Mouse (Mus musculus): Measurements from ENCODE around the gene Uqcr11.

Uqcr11 gene

DNA sequence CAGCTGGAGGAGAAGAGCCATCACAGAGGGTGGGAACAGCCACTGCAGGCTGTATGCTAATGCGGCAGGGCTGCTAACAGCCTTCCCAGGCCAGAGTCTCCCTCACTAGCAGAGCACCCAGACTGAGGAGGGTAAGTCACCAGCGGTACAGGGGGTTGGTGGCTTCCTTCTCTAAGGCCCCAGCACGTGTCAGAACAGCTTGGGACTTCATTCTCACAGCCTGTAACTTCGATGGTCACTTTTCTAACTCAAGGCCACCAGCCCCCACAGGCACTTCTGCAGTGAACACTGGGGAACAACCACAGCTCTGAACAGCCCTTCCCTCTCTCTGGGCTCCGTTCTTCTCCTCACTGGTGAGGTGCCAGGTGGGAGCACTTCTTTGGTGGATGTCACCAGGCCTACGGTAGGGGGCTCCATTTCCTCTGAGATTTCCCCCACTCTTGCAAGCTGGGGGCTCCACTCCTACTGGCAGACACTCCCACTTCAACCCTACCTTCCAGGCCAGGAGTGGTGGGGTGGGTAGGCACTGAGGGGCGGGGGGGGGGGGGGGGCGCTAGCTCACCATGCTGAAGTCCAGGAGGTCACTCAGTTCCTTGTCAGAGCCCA lies 23.8 kb upstream of the Uqcr11 start:
- DNase-seq, result no peak

DNA sequence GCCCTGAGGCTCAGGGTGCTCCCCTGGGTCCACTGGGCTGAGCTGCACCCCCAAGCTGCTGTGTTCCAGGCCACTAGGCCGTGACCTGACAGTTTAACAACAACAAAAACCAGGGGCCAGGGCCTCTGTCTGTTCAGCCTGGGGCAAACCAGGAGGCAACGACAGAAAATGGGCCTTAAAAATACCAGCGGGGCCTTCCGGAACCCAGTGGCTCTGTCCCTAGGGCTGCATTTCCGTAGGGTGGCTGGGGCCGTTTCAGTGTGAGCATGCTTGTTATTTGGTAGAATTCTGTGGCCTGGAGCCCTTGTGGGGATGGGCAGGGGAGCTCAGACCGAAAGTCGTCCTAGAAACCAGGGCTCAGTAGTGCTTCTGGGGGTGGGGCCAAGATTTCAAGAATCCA lies 23.2 kb upstream of the Uqcr11 start:
- DNase-seq, result no peak

DNA sequence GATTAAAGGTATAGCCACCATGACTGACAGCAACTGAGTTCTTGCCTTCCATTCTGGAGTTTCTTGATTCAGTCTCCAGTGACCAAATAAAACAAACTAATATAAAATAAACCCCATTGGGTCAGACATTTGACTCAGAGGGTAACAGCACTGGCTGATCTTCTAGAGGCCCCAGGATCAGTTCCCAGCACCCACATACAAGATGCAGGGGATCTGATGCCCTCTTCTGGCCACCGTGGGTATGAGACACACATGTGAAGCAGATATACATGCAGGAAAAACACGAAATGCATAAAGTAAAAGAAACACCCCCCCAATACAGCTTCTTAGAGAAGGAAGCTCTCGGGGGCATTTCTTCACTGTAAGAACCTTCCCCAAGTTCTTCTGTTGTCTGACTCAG lies 18.4 kb upstream of the Uqcr11 start:
- DNase-seq, result no peak

DNA sequence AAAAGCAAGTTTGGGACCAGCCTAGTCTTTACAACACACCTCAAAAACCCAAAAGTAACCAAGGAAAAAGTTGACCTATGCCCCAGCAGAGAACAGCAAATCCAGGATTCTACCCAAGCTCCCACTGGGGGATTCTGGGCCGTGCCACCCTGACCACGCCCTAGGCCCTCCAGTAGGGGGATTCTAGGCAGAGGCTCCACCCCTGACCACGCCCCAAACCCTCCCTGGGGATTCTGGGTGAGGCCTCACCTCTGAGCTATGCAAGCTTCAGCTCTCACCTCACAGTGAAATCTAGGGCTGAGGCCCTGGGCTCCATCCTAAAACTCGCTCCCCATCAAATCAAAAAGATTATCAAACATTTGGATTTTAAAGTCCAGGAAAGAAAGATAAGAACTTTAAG lies 16.9 kb upstream of the Uqcr11 start:
- no peak for DNase-seq

DNA sequence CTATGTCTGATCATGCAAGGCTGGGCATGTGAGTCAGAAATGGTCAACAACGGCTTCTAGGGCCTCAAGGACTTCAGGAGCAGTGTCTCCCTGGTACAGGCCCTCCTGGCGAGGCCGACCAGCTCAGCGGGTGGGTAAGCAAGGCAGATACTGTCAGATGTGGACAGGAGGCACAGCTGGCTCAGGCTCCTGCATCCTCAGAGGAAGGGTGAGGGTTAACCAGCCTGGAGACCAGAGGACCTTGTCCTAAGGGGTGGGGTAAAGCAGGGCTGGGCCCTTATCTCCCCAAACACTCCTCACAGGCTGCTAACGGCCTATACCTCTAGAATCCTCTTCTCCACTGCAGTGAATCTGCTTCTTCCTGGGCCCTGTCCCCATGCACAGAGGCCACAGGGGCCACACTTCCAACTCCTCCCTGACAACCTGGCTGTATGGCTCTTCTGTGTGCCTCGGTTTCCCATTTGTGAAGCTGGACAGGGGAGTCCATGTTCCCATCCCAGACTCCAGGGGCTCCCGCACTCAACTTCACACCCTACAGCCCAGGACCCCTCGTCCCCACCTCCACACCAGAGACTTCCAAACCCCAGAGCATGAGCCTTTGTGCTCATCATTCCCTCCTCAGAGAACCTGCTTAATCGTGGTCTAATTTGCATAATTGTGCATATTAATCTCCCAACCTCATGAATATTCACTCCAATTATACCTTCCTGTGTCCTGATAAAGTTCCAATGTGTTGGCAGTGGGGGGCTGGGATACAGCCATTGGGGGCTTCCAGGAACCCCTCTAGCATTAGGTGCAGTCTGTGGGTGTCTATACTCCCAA lies 15.2 kb upstream of the Uqcr11 start:
- DNase-seq, result no peak

DNA sequence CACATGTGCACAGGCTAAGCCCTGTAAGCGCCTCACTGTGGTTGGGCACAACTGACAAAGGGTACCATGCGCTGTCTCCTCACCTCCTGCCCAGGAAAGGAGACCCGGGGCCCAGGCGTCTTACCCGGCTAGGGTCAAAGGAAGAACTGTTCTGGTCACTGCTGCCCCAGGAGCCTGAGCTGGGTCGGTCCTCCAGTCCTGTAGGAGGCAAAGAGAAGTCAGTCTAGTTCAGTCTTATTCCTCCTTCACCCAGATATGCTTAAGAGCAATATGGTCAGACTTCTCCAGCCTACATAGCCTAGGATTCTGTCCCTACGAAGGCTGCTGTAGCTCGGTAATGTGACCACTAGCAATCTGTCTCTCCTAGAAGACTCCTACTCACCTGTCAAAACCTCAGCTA lies 14.6 kb upstream of the Uqcr11 start:
- no peak for DNase-seq

DNA sequence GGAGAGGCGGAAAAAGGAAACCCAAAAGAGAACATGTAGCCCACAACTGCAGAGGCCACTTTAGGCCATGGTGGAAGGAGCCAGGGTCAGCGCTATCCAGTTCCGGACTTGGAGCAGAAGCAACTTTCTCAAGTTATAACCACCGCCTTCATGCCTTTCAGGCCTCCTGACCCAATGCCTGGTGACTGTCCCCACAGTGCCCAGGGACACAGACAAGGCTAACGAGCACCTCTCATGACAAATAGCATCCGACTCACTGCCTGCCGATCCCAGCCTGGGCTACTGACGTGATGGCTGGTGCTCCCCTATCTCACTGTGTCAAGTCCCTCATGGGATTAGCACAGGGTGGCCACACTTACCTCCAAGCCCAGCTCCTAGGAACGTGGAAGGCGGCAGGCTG lies 14.1 kb upstream of the Uqcr11 start:
- DNase-seq, result no peak

DNA sequence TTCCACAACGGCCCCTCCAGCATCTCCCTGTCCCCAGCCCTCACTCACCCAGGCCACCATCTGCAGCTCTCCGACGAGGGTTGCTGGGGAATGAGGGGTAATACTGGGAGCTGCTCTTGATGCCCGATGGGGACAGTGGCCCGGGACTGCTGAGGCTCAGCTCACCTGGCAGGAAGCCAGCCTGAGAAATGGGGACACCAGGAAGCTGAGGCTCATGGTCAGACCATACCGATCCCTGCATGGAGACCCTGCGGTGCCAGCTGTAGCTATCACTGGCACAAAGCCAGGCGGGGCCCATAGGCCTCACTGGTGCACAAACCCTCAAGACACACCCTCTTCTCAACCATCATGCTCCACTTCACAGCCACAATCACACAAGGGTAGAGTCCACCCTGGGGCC lies 12.8 kb upstream of the Uqcr11 start:
- DNase-seq, result peak; percentile 47 to 50

DNA sequence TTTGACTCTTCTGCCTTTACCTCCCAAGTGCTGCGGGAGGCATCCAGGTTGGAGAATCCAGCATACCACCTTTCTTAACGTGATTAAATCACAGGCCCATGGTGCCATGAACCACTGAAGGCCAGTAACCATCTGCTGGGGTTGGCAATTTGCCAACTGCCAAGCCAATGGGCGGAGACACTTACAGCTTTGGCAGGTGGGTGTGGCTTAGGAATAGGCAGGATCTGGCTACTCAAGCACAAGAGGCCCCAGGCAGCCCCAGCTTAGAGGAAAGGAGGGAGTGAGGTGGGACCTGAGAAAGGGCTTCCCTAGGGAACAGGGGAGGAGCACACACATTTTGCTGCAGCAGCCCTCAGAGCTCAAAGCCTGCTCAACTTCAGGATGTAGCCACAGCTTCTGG lies 11.7 kb upstream of the Uqcr11 start:
- DNase-seq, result peak; percentile 83 to 87

DNA sequence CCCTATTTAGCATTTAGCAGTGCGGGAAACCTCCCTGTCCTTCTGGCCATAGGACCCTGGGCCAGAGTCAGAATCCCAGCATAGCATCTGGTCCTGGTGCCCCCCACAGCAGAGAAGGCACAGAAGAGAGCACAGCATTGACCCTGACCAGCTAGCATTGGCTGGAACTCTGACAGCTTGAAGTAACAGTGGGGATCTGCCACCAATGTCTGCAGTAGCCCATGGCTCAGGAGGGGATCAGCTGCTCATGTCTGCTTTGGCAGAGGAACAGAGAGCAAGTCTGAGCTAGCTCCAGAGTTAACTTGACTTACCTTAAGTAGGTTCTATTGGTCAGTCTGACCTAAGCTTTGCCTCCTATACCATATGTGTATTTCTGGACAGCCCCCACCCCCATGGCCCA lies 11.2 kb upstream of the Uqcr11 start:
- no peak for DNase-seq

DNA sequence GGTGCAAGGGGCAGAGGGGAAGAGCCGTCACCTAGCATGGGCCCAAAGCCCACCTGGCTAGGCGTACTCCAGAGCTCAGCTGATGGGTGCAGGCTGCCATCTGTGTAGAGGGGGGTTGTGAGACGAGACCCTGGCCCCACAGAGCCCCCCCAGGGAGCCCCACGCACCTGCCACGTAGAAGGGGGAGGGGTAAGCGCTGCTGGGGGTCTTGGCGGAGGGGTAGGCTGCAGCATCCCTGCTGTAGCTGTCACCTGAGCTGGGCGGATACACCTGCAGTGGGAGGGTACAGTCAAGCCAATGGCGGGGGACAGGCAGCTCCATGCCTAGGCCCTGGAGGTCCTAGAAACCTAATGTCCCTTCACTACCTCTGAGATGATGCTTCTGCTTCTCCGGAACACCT lies 10.7 kb upstream of the Uqcr11 start:
- no peak for DNase-seq

DNA sequence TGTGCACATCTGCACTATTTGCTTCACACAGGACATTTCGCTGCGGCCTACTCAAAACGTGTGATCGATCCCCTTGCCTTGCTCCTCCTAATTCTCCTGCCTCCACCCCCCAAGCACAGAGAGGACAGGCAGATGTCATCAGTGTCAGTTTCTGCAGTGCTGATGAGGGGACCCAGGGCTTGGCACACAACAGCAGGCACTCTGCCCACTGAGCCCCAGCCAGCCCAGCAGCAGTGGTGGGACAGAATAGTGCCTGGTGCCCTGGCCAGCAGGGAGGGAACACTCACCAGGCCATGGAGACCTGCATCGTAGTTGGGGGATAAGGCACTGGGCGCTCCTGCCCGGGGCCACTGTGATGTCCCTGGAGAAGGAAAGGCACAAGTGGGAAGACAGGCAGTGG lies 8.9 kb upstream of the Uqcr11 start:
- DNase-seq, result no peak

DNA sequence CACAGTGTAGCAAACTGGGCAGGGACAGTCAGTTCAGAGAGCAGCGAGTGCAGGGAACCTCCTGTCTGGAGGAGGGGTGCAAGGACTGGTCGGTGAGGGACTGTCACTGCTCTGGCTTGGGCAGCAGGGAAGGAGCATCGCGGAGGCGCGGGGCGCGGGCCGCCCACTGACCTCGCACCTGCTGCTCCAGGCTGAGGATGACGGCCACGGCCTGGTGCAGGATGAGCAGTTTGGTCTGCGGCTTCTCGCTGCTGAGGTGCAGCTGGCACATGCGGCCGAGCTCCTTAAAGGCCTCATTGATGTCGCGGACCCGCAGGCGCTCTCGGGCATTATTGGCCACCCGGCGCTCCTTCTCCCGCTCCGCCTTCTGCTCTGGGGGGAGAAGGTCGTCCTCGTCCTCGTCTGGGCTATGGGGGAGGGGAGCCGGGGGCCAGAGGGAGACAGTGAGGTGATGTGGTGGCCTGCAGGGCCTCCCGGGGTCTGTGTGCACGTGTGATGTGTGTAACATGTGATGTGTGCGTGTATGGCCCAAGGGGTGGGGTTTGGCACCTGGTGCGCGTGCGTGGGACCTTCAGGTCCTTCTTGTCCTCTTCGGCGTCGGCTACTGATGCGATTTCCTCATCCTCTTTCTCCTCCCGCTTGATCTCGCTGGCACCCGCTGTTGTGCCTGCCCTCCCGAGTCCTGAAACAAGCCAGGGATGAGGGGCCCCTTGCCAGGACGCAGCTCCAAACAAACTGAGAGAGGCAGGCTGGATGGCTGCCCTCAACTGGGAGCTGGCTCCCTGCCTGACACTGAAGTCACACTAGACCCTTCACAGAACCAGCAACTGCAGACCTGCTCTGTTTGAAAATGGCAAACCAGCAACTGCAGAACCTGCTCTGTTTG lies 6.3 kb upstream of the Uqcr11 start:
- peak; percentile 87 to 91 for DNase-seq

DNA sequence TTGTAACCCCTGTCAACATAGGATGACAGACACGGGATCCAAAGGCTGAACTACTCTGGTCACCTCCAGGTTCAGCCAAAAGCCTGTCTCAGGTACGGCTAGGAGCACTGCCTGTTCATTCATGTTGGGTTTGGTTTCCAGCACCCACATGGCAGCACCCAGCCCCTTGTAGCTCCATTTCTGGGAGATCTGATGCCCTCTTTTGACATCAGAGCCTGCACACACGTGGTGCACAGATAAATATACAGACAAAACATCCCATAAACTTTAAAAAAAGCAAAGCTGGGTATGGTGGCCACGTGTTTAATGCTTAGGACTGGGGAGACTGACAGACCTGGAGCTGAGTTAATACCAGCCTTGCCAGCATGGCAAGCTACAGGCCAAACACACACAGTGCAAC lies 1.3 kb upstream of the Uqcr11 start:
- no peak for DNase-seq

DNA sequence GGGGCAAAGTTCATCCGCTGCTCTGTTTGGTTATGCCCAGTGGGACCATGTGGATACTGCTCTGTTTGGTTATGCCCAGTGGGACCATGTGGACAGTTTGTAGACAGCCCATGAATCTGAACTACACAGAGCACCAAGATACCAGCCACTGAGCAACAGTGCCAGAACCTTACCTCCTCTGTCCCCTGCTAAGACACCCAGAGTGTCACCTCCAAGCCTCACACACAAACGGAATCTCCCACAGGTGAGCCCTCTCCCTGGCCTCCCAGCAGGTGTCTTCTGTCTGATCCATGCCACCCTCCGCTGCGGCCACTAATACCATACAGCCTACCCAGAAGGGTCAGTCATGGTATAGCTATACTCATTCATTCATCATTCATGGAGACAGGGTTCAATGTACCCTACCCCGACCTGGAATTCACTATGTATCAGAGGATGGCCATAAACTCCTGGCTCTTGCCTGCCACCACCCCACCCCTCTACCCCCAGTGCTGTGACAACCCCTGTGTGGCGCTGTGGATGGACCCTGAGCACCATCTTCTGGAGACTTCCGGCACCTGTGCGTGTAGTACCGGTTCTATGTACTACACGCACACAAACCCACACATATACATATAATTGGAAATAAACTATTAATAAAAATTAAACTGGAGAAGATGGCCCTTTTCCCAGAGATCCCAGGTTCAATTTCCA lies 1.0 kb downstream of the Uqcr11 start:
- DNase-seq, result no peak

DNA sequence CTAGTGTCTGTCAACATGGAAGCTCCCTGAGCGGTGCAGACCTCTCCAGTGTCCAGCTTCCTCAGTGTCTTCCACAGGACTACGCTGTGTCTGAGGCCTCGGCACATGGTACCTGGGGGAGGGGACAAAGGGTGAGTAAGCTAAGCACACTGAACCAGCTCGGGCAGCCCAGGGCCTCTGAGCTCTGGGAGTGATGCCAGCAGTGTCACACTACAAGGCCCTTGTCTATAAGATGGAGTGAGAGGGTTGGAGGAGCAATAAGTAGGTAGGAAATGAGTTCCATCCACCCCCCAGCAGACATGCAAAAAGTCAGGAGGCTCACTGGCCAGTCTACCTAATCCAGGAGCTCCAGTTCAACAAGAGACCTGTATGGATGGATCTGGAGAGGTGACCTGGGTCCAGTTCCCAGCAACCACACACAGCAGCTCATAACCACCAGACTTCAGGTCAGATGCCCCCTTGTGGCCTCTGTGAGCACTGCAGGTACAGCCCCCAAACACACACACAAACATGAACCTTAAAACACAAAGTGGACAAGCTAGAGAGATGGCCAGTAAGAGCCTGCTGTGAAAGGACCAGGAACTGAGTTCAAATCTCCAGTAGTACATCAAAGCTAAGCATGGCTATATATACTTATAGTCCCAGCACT lies 3.5 kb downstream of the Uqcr11 start:
- no peak for DNase-seq

DNA sequence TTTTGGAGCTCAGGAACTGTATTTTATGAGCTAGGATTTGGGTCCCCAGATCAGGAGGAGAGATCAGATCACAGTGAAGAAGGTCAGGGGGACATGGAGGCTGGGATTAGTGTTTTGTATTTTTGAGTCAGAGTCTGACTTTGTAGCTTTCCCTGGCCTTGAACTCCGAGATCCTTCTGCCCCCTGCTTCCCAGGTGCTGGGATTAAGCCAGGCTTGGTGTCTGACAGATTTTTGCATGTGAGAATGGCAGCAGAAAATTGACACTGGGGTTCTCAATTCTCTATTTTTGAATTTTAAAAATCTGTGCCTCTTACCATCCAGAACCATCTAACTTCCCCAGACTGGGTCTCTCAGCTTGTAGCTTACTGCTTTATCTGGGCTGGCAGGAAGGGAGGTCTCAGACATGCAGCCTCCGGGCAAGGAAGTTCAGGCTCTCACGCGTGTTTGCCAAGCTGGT lies 5.9 kb downstream of the Uqcr11 start:
- DNase-seq, result no peak

DNA sequence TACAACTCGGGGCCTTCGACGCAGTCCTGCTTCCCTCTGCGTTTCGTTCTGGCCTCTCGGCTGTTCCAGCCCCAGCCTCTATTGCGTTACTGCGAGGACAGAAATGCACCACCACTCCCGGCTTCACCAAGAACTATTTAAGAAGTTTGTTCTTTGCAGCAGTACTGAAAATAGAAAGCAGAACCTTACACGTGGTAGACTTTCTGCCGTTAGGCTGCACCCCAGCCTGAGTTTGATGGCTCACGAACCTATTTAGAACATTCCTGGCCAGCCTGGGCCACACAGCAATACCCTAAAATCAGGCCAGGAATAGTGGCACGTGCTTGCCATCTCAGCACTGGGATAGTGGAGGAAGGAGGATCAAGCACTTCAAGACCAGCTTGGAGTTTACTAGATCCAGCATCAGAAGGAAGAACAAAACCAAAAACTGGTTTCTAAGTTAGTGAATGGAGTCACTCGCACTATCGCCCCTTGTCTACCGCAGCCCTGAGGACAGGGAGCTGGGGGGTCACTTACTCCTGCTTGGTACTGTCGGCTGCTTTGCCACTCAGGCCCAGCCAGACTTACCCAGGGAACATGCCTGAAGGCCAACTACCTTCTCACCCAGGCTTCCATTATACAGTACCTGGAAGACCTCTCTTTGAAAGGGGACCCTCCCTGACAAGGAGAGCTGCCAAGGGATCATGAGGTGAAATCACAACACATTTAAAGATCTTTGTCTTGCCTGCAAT lies 6.5 kb downstream of the Uqcr11 start:
- DNase-seq, result no peak

DNA sequence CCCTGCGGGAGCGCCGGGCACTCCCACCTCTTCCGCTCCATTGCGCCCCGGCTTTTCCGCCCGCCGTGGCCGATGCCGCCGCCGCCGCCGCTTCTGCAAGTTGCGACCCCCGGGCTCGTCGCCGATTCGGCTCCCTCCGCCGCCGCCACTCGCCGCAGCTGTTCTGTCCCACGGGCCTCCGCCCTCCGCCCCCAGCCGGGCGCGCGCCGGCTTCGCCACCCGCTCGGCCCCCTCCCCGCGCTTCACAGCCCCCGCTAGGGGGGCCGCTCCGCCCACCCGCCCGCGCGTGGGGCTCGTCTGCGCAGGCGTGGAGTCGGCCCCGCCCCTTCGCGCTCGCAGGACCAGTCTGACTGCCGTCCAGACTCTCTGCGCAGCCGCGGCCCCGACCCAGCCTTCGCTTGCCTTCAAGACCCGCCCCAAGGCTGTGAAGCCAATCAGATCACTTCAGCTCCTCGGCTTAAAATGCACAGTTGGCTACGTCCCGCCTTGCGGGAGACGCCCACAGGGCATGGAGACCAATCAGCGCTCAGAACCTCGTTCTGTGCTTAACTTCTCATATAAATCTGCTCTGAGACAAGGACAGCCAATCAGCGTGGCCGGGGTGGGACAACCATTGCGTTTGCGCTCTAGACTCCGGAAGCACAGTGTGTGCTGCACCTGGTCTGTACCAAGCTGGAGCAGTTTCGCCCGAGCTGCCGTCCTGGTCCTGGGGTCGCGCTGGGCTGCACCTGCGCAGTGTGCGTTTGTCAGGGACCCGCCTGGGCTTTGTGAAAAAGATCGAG lies 7.2 kb downstream of the Uqcr11 start, which contains the start of gene Mbd3:
Gene Mbd3, minus strand, starts transcription at position 360 of the 782 bp plus-strand sequence.
- DNase-seq, result peak; percentile 99 to 100

DNA sequence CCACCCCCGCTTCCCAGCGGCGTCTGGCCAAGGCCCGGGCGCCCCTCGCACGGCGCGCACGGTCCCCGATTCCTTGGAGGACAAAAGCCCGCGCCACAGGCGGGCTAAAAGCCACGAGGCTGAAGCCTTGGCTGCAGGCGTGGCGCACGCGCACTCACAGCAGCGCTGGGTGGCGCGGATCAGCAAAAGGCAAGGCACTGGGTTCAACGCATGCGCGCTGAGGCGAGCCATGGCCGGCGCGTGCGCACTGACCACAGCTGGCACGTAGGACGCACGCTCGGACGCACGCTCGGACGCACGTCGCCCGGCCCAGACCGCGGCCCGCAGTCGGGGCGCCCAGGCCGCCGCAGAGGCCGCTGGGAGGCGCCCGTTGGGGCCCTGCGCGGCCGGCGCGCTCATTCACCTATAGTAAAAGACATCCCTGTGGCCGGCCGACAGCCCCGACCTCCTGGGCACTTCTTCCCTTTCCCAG lies 7.9 kb downstream of the Uqcr11 start:
- DNase-seq, result peak; percentile 99

DNA sequence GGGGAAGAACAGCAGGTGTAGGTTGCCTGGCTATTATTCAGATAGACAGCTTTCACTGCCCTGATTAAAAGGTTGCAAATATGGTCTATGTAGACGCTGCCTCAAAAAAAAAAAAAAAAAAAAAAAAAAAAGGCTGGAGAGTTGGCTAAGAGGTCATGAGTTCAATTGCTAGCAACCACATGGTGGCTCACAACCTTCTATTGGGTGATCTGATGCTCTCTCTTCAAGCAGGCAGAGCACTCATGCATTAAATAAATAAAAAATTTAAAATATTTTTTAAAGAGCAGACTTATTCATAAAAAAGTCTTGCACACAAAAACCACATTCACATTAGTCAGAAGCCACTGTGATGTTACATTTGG lies 8.5 kb downstream of the Uqcr11 start:
- DNase-seq, result no peak

Data from cerebellum, postnatal 36 days (tissue).